Mouse (Mus musculus) heart, postnatal 4 days (tissue): ENCODE results near the gene Spata18. TPM values are rescaled to one million over a fixed set of nuclear protein-coding genes. Genes with fewer than 3 reads are reported as not detected.

ENCODE experiments used
- DNase-seq: peaks from one replicate; pipeline ENCODE4 v3.0.0; 2021
- total RNA-seq, 2 experiments: library from RNA; stranded (reverse); gene quantifications; 2 replicates each; pipeline ENCODE4 v1.2.3; 2021

Gene Spata18
- 1 to 10 TPM; 2.0 to 2.7 TPM for total RNA-seq

DNA sequence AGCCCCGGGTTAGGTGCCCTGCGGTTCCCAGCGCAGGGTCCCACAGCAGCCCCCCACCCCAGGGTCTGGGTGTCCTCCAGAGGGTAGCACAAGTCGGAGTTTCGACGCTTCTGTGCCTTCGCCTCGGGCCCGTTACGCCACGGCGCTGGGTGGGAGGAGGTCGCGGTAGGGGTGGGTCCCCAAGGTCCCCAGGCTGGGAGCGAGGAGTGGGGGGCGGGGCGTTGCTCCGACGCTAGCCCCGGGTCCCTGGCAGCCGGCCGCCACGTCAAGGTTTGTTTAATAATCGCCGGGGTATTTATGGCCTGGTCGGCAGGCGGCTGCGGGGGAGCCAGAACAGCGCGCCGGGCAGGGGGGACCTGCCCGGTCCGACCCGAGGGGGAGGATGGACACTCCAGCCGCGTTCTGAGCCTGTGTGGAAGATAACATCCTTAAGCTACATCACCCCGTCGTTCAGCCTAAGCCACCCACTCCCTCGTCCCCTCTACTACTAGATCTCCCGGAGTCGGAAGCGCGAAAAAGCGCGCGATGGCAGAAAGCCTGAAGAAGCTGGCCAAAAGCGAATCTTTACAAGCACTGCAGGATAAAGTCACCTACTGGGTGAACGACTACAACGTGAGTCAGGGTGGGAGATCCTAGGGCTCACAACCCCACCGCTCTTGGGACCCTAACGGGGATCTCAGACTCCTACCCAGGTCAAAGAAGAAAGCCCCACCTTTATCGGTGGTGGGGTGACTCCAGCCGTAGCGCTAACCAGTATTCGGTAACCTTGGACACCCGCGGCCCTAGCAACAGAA is at the start of gene Spata18:
Gene Spata18 (plus strand): TSS at position 319 of the 794 bp plus-strand sequence.
- DNase-seq: peak; percentile 61

DNA sequence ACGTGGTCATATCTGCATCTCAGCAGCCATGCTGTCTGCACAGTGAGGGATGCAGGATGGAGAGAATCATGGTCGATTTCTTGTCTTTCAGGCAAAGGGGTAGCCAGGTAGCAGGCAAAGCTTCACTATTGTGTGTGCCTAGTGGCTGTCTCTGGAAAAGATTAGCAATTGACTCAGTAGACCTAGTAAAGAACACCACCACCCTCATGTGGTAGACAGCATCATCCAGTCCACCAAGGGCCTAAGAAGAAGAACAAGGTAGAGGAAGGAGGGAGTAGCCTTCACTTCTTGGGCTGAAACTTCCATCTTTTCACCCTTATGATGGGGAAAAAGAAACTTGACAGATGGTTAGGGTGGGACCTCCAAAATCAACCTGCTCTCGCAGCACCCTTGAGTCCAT is 48.3 kb upstream of the Spata18 start:
- DNase-seq: no peak

GRCm38 (mm10) chr5:73604542-73604941 is 46.6 kb upstream of the Spata18 start:
- DNase-seq: no peak

DNA sequence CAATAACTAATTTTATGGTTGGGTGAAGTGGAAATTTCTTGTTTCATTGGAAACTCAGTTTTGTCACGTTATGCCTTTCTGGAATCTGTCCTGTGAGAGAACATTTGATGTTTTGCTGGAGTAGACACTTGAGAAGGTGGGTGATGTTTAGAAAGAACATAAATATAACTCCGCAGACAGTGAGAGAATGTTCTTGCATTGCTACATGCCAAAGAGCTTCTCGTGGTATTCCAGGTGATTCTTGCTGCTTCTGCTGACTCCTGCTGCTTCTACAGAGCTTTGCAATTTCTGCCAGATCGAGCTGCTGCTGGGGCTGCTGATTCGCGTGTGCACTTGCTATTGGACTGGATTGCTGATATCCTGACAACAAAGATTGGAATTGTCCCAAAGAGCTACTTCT is 46.2 kb upstream of the Spata18 start:
- DNase-seq: no peak

GRCm38 (mm10) chr5:73611071-73611470 is 40.1 kb upstream of the Spata18 start:
- no peak for DNase-seq

DNA sequence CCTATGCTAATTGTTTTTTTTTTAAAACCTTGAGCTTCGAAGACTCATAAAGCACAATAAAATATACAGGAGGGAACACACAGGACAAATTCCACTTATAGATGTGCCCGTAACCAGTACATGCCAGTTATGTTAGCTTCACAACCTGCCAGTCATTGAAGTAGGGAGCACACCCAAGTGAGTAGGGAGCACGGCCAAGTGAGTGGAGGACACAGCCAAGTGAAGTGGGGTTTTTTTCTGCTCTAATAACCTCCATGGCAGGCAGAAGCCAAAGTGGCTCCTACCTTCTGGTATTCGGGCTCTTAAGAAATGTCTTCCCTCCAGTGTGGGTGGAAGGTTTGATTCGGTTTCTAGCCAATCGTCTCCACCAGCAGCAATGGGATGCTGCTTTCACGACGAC is 37.9 kb upstream of the Spata18 start:
- no peak for DNase-seq

DNA sequence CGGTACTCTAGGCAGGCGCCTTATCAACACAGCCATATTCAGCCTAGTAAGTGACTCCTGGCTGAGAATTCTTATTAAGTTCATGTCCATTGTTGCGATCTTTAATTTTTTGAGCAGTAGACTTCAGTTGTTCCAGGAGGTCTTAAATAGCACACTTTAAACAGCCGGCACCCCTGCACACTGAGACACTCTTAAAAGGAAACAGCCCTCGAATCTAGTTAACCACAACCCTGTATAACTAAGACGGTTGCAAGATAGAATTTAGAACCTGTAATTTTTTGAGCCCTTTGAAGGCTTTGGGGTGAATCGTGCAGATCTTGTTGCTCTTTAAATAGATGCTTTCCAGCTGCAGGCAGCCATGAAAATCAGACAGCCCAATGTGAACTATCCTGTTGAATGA is 36.0 kb upstream of the Spata18 start:
- DNase-seq: no peak

GRCm38 (mm10) chr5:73618969-73619368 is 32.2 kb upstream of the Spata18 start:
- no peak for DNase-seq

GRCm38 (mm10) chr5:73625505-73625904 is 25.7 kb upstream of the Spata18 start:
- DNase-seq: no peak

GRCm38 (mm10) chr5:73626842-73627241 is 24.3 kb upstream of the Spata18 start:
- no peak for DNase-seq

- DNase-seq: no peak
These were observed 23.6 kb upstream of the Spata18 start for GRCm38 (mm10) chr5:73627559-73627958.

- no peak for DNase-seq
These were observed 23.2 kb upstream of the Spata18 start for GRCm38 (mm10) chr5:73627991-73628390.

GRCm38 (mm10) chr5:73630141-73630540 is 21.0 kb upstream of the Spata18 start:
- DNase-seq: no peak

GRCm38 (mm10) chr5:73631001-73631558 is 20.1 kb upstream of the Spata18 start:
- no peak for DNase-seq

- no peak for DNase-seq
These were observed 18.9 kb upstream of the Spata18 start, which contains the start of gene Lrrc66 for GRCm38 (mm10) chr5:73632291-73632690. TSS of gene Lrrc66 (minus strand) at chr5:73632526.

DNA sequence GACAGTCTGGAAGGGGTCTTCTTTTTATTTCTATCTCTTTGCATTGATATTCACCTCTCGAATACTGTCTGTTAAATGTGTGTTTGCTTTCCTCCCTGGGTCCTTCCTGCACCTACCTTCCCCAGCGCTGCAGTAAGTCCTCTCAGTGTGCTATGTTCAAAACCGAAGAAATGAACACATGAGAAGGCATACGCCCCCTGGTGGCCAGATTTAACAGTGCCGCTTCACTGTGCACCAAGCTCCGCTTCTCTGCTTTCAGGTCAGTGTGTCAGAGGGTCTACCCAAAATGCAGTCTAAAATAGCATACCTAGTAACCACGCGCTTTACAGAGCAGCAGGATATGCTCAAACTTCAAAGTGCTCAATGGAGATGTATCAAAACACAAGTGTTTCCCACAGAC is 18.0 kb upstream of the Spata18 start:
- peak; percentile 83 for DNase-seq

- DNase-seq: no peak
These were observed 13.7 kb upstream of the Spata18 start for GRCm38 (mm10) chr5:73637337-73638107.

DNA sequence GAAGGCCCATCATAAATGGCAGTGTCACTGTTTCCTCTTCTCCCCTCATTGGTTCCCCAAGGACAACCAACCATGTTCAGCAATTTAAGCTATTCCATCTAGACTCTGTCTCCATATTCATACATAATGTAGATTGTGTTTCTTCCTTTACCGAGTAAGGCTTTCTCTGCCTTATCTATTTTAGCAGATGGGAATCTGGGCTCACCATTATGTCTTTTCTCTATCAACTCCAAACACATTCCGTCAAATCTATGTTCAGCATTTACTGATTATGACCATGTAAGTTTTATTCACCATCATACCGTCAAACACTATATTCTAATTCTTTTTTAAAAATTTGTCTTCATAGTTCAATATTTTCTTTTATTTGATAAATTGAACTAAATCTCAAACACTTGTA is 10.1 kb upstream of the Spata18 start:
- DNase-seq: no peak

DNA sequence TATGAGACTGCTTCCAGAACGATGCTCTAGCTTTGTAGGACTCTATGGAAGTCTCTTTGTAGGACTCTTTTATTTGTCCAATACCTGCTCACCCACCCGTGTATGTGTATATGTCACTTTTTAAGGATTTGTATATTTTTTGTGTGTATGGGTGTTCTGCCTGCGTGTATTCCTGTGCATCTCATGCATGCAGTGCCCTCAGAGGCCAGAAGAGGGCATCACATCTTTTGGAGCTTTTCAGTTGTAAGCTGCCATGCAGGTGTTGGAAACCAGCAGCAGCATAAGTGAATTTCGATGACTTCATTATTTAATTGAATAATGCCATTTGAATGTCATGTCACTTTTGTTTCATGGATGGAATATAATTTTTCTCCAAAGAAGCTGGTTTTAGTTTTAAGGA is 9.1 kb upstream of the Spata18 start:
- DNase-seq: peak; percentile 48

DNA sequence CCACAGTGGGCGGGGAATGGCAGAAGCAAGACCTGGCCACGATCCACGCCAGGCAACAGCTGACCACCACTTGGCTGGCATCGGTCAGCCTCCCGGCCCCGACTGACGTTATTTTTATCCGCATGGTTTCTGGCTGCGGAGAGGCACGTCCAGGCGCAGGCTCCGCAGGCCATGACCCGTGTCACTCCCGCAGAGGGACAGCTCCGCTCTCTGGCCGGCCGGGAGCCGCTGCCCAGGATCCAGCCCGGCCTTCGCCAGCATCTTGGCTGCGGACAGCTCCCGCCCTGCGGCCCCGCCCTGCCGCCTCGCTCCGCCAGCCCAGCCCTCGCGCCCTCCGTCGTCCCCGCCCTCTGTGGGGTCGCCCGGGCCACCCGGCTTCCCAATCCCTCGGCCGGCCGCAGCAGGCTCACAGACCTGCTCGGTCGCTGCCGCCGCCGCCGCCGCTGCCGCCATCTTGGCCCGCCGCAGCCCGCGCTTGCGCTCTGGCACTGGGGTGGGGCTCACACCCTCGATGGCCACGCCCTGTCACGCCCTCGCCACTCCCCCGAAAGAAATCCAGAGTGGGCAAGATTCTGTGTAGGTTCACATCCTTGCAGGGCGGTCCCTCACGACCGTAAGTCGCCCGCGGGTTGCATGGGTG is 3.8 kb upstream of the Spata18 start, which contains the start of gene Sgcb:
Gene Sgcb (minus strand): TSS at position 530 of the 640 bp plus-strand sequence.
- peak; percentile 92 for DNase-seq

GRCm38 (mm10) chr5:73650365-73650964 is 714 bp upstream of the Spata18 start:
- DNase-seq: peak; percentile 29

GRCm38 (mm10) chr5:73651855-73652201 is 649 bp downstream of the Spata18 start:
- no peak for DNase-seq
